Mouse (Mus musculus): ENCODE data around the gene Dffa.

Gene Dffa

DNA sequence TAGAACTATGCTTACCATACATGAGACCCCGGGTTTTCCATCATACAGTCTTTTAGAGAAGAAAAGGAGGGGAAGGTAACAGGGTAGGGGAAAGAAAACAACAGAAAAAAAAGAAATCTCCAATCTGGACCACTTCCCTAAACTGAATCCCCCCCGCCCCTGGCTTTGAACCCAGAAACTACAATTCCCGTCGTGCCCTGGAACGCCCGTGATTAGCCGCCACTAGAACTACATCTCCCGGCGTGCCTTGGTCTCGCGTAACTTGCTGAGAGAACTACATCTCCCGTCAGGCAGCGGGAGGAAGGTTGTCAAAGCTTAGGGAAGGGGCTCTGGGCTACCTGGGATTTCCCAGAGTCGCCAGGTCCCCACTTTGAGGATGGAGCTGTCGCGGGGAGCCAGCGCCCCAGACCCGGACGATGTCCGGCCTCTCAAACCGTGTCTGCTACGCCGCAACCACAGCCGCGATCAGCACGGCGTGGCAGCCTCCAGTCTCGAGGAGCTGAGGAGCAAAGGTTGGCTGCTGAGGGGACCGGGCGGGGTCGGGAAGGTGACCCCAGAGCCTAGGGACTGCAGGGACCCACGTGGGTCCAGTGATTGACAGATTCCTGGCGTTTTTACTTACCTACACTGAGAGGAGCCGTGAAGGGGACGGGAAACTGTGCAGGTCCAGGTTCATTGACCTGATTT, at the start of gene Dffa:
Gene Dffa, plus strand, starts transcription at position 272 of the 687 bp plus-strand sequence.
- peak; percentile 84 to 88 for DNase-seq (ENCODE audit: low spot score in 2 of 2)

DNA sequence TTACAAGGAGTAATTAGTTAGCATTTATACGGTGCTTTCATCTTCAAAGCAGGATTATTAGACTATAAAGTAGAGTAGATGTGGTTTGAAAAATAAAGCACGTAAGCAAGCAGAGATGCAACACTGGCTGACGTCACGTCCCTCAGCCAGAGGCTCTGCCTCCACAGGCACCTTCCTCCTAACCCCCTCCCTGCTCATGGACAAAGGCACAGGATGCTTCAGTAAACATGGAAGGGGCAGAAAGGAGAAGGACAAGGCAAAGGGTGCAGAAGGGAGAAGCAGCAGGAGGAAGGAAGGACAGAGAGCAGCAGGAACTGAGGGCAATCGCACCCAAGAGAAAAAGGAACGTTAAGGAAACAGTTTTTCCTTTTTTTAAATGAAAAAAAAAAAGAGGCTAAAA, 48.1 kb upstream of the Dffa start:
- no peak for DNase-seq (ENCODE audit: low spot score in 2 of 2)

DNA sequence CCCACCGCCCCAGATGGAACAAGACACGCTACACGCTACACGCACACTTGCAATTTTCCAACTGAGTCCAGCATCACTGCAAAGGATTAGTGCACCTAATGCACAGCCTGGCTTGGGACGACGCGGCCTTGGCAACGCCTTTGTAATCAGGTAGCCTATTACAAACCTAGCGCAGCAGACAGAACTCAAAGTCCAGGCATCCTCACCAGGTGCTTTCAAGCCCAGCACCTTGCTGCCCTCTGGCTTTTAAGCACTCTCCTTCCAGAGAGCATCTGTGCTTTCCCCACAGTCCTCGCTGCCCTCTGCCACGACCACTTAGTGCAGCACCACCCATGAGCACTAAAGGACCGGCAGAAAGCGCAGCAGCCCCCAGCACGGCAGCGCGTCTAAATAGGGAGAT, 47.0 kb upstream of the Dffa start:
- no peak for DNase-seq (ENCODE audit: low spot score in 2 of 2)

DNA sequence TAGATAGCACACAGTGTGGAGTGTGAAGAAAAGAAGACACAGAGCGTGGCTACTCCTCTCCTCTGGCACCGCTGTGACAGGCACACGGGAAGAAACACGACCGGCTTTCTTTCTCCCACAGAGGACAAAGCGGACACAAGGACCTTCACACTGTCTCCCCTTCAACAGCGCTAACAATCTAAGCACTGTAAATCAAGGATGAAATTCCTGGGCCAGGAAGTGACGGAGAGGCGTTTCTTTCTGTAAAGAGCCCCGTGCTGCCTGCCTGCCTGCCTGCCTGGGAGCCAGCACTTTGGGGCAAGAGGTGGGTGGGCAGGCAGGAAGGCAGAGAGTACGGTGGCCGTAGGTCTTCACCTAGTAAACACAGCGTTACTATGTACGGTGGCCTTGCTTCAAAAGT, 46.5 kb upstream of the Dffa start:
- DNase-seq (ENCODE audit: low spot score in 2 of 2) = no peak

DNA sequence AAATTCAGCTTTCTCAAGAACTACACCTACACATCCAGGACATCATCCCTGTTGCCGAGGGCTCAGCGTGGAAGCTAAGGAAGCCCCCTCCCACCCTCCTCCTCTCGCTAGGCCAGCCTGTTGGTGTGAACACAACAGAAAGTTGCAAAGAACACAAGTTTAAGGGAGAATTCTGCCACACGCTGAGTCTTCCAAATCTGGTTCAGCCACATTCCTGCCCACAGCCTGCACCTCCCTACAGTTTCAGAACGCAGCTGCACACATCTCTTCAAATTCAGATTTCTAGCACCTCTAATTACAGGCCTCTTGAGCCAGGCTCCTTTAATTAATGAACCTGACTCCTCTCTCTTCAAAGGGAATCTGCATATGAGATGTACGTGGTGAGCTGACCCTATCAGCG, 45.6 kb upstream of the Dffa start:
- DNase-seq (ENCODE audit: low spot score in 2 of 2) = no peak

DNA sequence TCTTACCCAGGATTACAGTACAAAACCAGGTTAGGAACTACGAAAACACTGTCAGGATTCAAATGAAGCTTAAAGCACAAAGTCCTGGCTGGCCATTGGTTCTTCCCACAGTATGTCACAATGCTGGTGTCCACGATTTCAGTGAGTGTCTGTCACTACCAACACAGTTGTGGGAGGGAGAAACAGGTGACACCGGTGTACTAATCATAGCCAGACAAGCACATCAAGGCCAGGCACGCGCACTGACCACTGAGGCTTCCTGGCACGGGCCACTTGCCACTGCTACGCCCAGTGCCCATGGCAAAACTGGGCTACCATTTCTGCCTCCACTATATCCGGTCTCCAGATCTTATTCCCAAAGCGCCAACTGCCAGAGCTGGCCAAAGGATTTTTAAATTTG, 44.2 kb upstream of the Dffa start:
- DNase-seq (ENCODE audit: low spot score in 2 of 2) = no peak

DNA sequence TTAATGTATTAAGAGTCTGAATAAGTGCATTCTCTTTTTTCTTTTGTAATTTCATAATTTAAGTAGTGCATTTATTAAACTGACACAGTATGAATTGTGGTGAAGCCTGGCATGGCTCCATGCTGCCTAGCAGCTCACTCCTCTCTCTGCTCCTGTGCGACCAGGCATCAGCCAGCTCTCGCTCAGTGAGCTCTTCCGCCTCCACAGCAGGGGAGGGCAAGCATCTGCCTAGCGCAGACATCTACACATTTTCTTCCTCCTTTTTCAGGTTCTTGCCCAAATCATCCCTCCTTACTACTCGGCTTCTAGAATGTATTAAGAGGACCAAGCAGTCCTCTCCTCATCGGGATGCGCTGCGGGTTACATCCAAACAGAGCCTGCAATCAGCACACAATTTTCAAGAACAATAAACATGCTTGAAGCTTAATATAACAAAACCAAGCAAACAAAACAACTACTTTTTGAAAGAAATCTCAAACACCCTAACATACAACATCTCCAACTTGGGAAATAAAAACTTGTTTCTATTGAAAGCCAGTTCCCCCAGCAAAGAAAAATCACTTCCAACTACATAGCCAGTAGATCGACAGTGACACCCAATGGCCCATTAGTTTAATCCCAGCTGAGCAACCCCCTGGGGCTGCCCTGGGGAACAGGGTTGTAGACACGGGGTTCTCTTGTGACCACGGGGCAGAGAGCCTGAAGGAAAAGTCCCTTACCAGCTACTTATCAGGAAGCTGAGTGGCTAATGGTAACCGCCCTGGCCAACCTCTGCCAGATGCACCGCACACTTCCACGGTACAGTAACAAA, 43.1 kb upstream of the Dffa start:
- no peak for DNase-seq (ENCODE audit: low spot score in 2 of 2)

DNA sequence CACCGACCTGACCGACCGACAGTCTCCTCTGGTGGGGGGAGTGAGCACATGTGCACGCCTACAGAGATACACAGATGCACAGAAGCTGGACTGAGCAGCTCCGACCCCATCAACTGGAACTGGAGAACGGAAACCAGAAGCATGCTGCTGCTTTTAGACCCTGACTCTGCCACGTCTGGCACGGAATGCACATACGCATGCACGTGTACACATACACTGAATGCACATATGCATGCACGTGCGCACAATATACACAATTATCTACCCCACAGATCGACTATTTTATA, 42.6 kb upstream of the Dffa start:
- no peak for DNase-seq (ENCODE audit: low spot score in 2 of 2)

DNA sequence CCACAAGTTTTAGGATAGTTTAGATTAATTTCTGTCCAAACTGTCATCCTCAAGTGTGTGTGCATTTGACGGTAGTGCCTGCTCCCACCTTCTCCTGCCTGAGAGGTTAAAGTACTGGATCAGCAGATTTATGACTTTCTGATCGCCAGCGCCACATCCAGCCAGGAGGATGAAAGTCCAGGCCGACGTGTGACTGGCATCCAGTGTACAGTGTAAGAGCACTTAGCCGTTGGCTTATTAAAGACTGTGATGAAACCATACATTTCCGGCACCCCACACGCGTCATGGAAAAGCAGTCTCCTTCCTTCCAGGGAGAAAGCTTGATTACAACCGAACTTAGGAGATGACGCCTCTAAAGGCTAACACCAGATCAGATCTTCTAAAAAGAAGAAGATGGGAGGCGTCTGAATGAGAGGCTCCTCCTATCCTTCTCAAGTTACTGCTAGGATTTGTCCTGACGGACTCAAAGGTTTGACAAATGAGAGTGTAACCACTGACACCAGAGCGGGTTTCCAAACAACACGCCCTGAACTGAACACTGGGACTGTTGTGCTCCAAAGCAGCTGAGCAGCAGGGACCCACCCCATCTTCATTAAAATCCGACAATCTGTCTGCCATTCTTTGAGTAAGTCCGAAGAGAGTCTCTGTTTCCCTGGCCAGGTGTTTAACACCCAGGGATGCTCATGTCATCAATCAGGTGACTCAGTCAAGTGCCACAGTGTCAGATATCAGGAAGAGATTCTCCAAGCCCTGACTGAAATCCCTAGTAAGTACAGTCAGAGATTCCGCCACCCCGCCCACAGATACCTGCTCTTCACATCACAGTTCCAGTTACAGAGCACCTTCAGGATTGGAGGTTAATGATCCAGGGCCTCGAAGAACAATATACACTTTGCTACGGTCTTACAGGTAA, 41.3 kb upstream of the Dffa start:
- DNase-seq (ENCODE audit: low spot score in 2 of 2) = no peak

DNA sequence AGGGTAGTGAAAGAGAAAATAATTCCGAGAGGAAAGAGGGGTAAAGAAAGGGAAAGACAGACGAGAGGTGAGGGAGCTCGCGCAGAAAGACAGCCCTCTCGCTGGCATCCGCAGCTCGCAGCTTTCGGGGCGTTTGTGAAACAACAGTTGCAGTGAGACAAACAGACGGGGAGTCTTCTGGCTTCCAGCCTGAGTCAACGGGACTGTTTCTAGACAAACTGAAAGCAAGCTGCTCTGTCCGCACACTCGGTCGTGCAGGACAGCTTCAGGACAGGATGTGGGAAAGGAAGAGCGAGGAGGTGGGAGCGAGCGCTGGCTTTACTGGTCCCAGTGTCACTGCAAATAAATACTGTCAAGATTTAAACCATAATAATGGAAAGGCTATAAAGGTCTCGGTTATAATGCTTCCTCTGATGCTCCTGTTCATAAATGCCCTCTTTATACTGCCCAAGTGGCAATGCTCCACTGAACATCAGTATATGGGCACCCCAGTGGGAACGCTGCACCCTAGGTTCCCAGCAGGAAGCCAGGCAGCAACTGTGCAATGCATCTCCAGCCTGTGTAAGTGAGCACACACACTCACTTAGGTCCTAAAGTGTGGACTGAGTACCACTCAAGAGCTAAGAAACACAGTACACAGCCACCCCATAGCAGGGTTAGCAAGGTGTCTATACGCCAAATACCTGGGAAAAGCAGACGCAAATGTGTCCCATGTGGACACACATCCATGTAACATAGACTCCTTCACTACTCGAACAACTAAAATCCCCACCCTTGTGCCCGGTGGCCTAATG, 39.7 kb upstream of the Dffa start:
- DNase-seq (ENCODE audit: low spot score in 2 of 2) = no peak

DNA sequence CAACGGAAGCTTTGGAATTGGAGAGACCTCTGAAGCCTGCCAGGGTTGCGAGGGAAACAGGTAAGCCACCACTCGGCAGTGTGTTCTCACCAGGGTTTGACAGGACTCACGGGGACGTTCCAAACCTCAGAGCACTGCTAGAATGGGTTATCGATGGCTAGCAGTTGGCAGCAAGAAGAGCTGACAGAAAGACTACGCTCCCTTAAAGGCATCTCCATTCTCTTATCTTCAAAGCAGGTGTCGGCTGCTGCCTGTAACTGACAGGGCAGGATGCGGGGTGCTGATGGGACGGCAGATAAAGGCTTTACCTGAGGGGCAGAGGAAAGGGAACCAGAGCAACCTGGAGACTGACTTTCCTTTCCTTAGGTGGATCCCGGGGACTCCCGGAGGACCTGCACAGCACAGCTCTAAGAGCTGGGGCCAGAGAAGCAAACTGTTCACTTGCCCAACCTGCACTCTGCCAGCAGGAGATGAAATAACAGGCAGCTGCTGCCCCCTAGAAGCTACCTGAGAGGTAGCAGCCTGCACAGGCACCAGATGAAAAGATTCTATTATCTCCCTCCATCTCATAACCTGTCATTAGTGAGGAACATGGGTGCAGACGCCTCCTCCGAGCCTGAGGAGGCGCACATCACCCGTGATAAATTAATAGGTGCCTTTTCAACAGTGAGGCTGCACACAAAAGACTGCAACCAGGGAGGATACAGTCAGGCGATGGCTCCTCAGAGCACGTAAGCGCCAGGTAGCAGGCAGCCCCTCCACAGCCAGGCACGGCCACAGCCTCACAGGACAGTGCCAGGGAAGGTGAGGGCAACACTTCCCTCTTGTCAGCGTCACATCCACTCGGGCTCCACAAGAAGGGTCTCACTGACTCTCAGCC, 37.0 kb upstream of the Dffa start:
- peak; percentile 31 to 43 for DNase-seq (ENCODE audit: low spot score in 2 of 2)

DNA sequence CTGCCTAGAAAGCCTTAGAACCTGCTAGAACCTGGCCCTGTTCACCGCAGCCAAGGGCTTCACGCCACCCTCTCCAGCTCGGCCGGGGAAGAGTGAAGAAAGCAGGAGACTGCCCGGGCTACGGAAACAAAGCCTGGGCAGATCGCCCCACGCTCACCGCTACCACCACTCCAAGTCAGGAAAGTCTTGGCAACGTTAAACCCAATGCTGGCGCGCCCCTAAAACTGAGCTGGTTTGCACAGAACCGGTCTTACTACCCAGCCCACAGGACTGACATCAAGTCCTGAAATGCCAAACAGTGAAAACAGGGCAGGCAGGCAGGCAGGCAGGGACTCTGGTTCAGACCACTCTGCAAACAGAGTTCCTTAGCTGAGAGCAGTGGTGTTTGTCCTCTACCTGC, 28.9 kb upstream of the Dffa start:
- no peak for DNase-seq (ENCODE audit: low spot score in 2 of 2)

DNA sequence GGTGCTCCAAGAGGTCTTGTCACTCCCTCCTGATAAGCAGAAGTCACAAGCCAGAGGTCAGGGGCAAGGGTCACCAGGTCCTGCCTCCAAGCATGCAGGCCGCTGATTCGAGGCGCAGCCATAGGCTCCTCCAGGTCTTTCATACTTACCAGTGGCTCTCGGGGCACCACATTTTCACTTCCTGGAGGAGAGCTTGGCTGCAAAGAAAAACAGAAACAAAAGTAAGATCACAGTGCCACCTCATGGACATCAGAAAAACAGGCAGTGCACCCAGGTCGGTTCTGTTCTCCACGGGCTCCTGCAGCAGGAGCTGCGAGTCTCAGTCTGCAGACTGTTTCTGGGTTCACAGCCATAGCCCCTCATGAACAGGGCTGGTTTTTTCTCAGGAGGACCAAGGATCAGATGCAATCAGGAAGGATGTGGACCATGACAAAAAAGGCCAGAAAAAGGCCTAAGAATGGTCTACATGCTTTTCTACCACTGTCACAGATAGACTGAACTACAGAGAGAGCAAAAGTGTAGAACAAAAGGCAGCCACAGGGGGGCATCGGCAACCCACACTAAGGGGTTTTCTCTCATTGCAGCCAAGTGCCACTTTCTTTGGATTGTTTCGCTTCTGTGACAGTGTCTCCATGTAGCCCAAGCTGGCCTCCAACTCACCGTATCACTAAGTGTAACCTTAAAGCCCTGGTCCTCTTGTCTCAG, 27.9 kb upstream of the Dffa start:
- DNase-seq (ENCODE audit: low spot score in 2 of 2) = peak; percentile 56 to 70

DNA sequence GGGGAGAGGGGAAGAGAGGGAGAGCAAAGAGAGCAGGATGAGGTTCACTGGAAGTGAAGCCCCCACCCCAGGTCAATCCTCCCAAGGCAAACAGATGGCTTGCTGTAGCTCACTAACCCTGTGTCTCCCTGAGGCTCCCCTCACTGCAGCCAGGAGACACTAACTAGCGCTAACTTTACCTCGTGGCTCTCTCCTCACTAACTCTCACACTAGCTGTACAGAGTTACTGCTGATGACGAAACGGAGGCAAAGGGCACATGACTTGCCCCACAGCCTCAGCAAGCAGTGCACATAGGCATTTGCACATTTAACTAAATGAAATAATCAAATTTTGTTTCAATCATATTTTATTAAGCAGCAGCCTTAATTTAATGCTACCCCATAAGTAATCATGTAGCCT, 25.7 kb upstream of the Dffa start:
- DNase-seq (ENCODE audit: low spot score in 2 of 2) = no peak

DNA sequence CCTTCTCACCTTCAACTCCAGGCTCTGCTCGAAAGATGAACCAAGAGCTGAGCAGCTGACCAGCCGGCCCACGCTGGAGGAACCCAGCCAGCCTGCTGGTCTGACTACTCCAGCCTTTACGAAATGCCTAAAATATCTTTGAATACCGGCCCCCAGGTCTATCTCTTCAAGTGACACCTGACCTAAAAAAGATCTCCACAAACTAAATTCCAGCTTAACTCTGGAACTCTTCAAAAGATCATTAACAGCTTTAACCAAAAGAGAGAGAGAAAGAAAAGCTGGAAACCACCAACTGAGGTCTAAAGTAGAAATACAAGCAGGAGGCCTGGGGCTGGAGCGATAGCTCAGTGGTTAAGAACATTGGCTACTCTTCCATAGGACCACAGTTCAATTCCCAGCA, 24.3 kb upstream of the Dffa start:
- no peak for DNase-seq (ENCODE audit: low spot score in 2 of 2)

DNA sequence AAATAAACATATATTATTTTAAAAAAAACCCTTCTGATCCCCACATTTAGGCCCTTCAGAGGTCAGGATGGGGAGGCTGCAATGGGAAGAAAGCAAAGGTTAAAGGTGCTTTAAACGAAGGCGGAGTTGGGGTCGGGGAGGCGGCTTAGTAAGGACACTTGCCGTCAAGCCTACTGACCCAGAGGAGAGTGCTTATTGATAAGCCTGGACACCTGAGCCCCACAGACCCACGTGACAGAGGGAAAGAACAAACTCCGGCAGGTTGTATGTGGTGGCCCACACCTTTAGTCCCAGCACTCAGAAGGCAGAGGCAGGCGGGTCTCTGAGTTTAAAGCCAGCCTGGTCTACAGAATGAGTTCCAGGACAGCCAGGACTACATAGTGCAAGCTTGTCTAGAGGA, 23.8 kb upstream of the Dffa start:
- no peak for DNase-seq (ENCODE audit: low spot score in 2 of 2)

DNA sequence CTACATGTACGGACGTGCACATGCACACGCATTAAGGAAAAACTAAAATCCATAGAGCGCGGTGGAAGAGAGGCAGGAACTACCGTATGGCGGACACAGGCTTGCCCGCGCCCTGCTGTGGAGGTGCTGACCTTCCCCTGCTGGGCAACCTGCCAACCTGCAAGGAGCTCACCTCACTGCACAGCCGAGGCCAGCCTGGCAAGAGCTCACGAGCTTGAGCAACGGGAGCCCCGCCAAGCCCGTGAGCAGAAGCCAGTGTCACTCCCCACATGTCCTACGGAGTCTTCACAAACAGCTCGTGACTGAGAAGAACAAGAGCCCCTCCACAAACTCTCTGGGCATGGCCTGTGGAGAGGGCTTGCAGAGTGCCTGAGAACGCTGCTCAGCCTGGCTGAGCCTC, 22.4 kb upstream of the Dffa start:
- DNase-seq (ENCODE audit: low spot score in 2 of 2) = no peak

DNA sequence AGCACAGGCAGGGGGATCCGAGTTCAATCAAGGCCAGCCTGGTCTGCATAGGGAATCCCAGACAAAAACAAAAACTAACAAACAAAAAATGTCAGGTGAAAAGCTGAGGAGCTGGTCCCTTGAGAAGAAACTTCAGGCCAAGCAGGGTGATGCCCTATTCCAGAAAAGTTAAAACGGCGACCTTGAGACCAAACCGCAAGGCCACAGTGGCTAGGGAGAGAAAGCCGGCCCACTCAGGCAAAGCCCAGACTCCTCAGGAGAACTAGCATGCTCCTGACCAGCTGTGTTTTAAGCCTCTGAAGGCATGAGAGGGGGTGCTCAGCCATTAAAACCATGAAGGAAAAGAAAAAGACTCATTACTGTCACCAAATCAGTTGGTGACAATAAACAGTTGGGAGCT, 18.6 kb upstream of the Dffa start:
- DNase-seq (ENCODE audit: low spot score in 2 of 2) = no peak

DNA sequence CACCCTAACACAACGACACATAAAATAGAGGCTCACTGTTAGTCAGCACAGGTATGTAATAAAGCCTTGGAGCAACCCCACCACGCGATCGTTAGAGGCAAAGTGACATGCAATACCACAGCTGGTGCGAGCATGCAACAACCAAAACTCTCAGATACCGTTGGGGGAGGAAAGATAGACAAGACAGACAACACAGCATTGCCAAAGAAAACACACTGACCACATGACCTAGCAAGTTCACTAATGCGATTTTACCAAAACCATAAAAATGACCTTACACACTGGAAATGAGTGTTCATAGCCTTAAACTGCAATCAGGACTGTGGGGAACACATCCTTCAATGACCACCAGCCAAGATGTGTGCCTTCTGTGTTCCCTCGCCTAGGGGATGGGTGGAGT, 12.6 kb upstream of the Dffa start:
- no peak for DNase-seq (ENCODE audit: low spot score in 2 of 2)

DNA sequence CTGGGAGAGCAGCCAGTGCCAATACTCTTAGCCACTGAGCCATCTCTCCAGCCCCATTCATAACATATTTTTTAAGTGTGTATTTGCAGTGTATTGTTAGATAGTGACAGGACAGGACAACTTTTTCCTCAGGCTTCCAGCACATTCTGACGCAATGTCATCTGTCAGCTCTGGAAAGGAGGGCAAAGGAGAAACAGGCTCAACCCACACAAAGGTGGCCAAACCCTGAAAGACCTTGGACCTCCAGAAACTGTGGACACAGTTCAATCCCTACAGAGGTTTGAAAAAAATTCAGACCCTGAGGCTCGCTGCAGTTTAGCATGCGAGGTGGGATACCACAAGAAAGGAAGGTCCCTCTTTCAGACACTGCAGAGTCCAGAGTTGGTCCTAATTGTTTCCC, 6.0 kb upstream of the Dffa start:
- no peak for DNase-seq (ENCODE audit: low spot score in 2 of 2)
